Mouse (Mus musculus) myocyte (in vitro differentiated cells): ENCODE results near the gene Aqp5.

Experiments used
- MAX ChIP-seq: IDR thresholded peaks from one replicate; pipeline ENCODE4 v1.6.1; 2011; ENCODE audit warnings: low read depth, mild to moderate bottlenecking, control low read depth
- POLR2A ChIP-seq: IDR thresholded peaks from one replicate; pipeline ENCODE4 v1.6.1; 2011; ENCODE audit warnings: low read depth, mild to moderate bottlenecking, control low read depth, moderate library complexity; ENCODE audit not compliant: insufficient read length

GRCm38 (mm10) chr15:99642622-99643021, 52.0 kb downstream of the Aqp5 start:
- TF ChIP-seq MAX (no peak), POLR2A (no peak)
